Mouse (Mus musculus) gastrocnemius, adult 18-20 months (tissue): Measurements from ENCODE around the gene Yif1b. TPM values are rescaled to one million over a fixed set of nuclear protein-coding genes. Genes with fewer than 3 reads are reported as not detected.

Source experiments
- total RNA-seq, 2 experiments: library from RNA; stranded (reverse); gene quantifications; 2 replicates each; pipeline ENCODE4 v1.2.3; 2021

Yif1b gene
- total RNA-seq, 2 experiments from 2014 or later = 38.1 to 38.4 TPM

Other genes with a start within 250 kb of the Yif1b start
- gene Ryr1, start 113.2 kb upstream of the Yif1b start, total RNA-seq = 1,000 to 10,000 TPM; 1,704 to 1,734 TPM
- under 1 TPM; 0.52 to 0.62 TPM for gene Rasgrp4, start 103.5 kb upstream of the Yif1b start, total RNA-seq
- 1 to 10 TPM; 9.1 to 9.4 TPM for gene Fam98c, start 82.1 kb upstream of the Yif1b start, total RNA-seq
- under 1 TPM; 0.27 to 0.33 TPM for gene Ggn, start 68.1 kb upstream of the Yif1b start, total RNA-seq
- gene Spred3, start 67.9 kb upstream of the Yif1b start, total RNA-seq = 1 to 10 TPM; 1.9 to 3.1 TPM
- gene Psmd8, start 57.6 kb upstream of the Yif1b start, total RNA-seq = 100 to 1,000 TPM; 202 to 256 TPM
- under 1 TPM; 0.14 to 0.47 TPM for gene Catsperg1, start 24.3 kb upstream of the Yif1b start, total RNA-seq
- under 1 TPM; 0.71 to 0.93 TPM for gene Kcnk6, start 5.8 kb upstream of the Yif1b start, total RNA-seq
- gene 2200002D01Rik, start 10.1 kb downstream of the Yif1b start, total RNA-seq = 1 to 10 TPM in 1 of 2 experiments, under 1 TPM in 1; 0.66 to 1.1 TPM
- 10 to 100 TPM in 1 of 2 experiments, 1 to 10 TPM in 1; 8.2 to 14.7 TPM for gene Spint2, start 43.6 kb downstream of the Yif1b start, total RNA-seq
- 1 to 10 TPM; 3.3 to 3.4 TPM for gene Ppp1r14a, start 51.0 kb downstream of the Yif1b start, total RNA-seq
- gene Dpf1, start 65.6 kb downstream of the Yif1b start, total RNA-seq = 1 to 10 TPM; 2.4 to 2.7 TPM